Mouse (Mus musculus) megakaryocyte, embryonic 14.5 days (primary cell): ENCODE data around the gene Ptprb.

Experiments used
- FLI1 ChIP-seq: IDR thresholded peaks from 2 replicates; pipeline ENCODE4 v1.6.1; 2012; ENCODE audit warnings: low read length, inconsistent platforms, mixed read lengths
- GATA1 ChIP-seq: IDR thresholded peaks from 3 replicates; pipeline ENCODE4 v1.6.1; 2012; ENCODE audit warnings: mixed read lengths, low read length, inconsistent platforms, borderline replicate concordance

GRCm38 (mm10) chr10:116245632-116246031, 29.7 kb upstream of the Ptprb start:
- TF ChIP-seq FLI1 (no peak), GATA1 (no peak)
